Mouse (Mus musculus) right cerebral cortex, postnatal 4 days (tissue): ENCODE data around the gene Lrrc9.

Experiments
- DNase-seq: peaks from one replicate; pipeline ENCODE4 v3.0.0-alpha.2; 2022

Lrrc9 gene

GRCm38 (mm10) chr12:72441839-72442576 is at the start of gene Lrrc9:
Gene Lrrc9 (plus strand): TSS chr12:72441866.
- peak; percentile 51 for DNase-seq

GRCm38 (mm10) chr12:72393046-72393805 is 48.4 kb upstream of the Lrrc9 start:
- no peak for DNase-seq

GRCm38 (mm10) chr12:72405031-72405430 is 36.6 kb upstream of the Lrrc9 start:
- no peak for DNase-seq

- DNase-seq = peak; percentile 17
Observed at GRCm38 (mm10) chr12:72407146-72407545, 34.5 kb upstream of the Lrrc9 start.

- peak; percentile 37 for DNase-seq
Observed at GRCm38 (mm10) chr12:72407721-72408110, 34.0 kb upstream of the Lrrc9 start.

- DNase-seq = peak; percentile 71
Observed at GRCm38 (mm10) chr12:72408111-72408891, 33.4 kb upstream of the Lrrc9 start.

GRCm38 (mm10) chr12:72408954-72409353 is 32.7 kb upstream of the Lrrc9 start, which contains the start of gene Rtn1:
Gene Rtn1 (minus strand): TSS chr12:72409054.
- no peak for DNase-seq

- DNase-seq = peak; percentile 37
Observed at GRCm38 (mm10) chr12:72417762-72418161, 23.9 kb upstream of the Lrrc9 start.

GRCm38 (mm10) chr12:72422681-72423080 is 19.0 kb upstream of the Lrrc9 start:
- no peak for DNase-seq

GRCm38 (mm10) chr12:72427722-72428126 is 13.9 kb upstream of the Lrrc9 start:
- peak; percentile 76 for DNase-seq

- DNase-seq = no peak
Observed at GRCm38 (mm10) chr12:72432209-72432608, 9.5 kb upstream of the Lrrc9 start.

GRCm38 (mm10) chr12:72433241-72433865 is 8.3 kb upstream of the Lrrc9 start:
- peak; percentile 20 for DNase-seq

GRCm38 (mm10) chr12:72437676-72438341 is 3.9 kb upstream of the Lrrc9 start:
- DNase-seq = no peak

- no peak for DNase-seq
Observed at GRCm38 (mm10) chr12:72438961-72439480, 2.6 kb upstream of the Lrrc9 start.

- no peak for DNase-seq
Observed at GRCm38 (mm10) chr12:72453941-72454340, 12.3 kb downstream of the Lrrc9 start.

- no peak for DNase-seq
Observed at GRCm38 (mm10) chr12:72461191-72461893, 19.7 kb downstream of the Lrrc9 start.

- DNase-seq = peak; percentile 77
Observed at GRCm38 (mm10) chr12:72461894-72462530, 20.3 kb downstream of the Lrrc9 start.

- DNase-seq = no peak
Observed at GRCm38 (mm10) chr12:72465826-72466501, 24.3 kb downstream of the Lrrc9 start.

- DNase-seq = no peak
Observed at GRCm38 (mm10) chr12:72467269-72467668, 25.6 kb downstream of the Lrrc9 start.

- no peak for DNase-seq
Observed at GRCm38 (mm10) chr12:72467789-72468188, 26.1 kb downstream of the Lrrc9 start.
